Mouse (Mus musculus) adrenal gland, adult 10 weeks (tissue): ENCODE measurements around the gene Vmn1r68. TPM values are rescaled to one million over a fixed set of nuclear protein-coding genes. Genes with fewer than 3 reads are reported as not detected.

Source experiments
- polyA plus RNA-seq: library from polyadenylated mRNA; stranded (reverse); fragments of 350-450 nt; fragmentation: Illumina TruSeq; extraction: RNeasy Lipid Tissue Mini Kit (QIAGEN cat#74804); gene quantifications from one replicate; pipeline ENCODE4 v1.2.3, GENCODE M21; 2014; ENCODE audit warnings: low read depth, low replicate concordance

Gene Vmn1r68
- polyA plus RNA-seq: not detected

DNA sequence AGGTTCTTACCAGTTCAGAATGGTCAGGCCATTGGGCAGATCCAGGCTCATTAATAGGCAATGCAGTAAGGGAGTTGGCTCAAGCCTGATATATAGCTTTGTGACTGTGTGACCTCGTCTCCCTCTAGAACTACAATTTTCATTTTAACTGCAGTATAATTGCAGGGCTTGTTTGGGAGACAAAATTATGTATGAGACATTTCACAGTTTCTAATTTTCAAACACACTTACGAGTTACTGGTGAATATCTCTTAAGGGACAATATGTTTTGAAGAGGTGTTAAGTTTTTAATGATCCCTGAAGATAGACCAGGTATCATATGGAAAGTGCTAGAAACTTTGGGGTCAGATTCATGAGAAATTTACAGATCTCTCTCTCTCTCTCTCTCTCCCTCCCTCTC is at the start of gene Vmn1r68:
Gene Vmn1r68, minus strand, starts transcription at position 101 of the 400 bp plus-strand sequence.

DNA sequence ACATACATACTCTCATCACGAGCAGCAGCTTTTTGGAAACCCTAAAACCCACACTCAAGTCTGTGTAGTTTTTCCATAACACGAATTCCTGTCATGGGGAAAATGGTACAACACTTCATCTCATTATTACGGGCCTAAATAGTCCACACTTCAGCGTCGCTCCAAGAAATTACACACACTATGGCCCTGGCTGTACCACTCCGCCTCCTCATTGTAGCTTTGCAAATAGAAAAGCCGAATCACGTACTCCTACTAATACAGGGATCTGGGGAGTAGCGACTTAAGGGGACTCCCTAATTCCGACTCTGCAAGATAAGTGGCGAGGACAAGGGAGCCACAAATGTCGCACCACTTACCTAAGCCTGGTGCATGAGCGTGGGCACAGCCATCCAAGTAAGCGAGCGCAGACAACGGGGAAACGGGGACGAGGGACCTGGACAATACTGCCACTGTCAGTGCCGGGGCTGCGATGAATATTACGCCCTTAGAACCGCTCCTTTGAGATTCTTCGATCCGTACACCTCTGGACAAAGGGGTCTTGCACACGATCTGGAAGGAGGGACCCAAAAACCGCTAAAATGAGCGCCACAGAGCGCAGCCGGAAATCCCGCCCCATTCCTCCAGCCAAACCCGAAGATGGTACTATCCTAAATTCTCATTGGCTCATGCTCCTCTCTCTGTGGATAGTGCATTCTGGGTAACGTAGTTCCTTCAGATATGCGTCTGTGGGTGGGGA is 63.3 kb downstream of the Vmn1r68 start, which contains the start of gene Zik1:
Gene Zik1, minus strand, starts transcription at position 609 of the 736 bp plus-strand sequence.

Other genes with a start within 250 kb of the Vmn1r68 start
- gene Vmn1r67, start 115.2 kb downstream of the Vmn1r68 start, polyA plus RNA-seq: not detected
- 5.8 TPM for gene Zik1, start 63.1 kb downstream of the Vmn1r68 start, polyA plus RNA-seq
- gene Vmn1r69, start 55.2 kb upstream of the Vmn1r68 start, polyA plus RNA-seq: not detected
- gene Vmn1r70, start 73.0 kb upstream of the Vmn1r68 start, polyA plus RNA-seq: not detected
- gene Nlrp4b, start 129.3 kb upstream of the Vmn1r68 start, polyA plus RNA-seq: not detected
- gene Vmn1r71, start 195.9 kb upstream of the Vmn1r68 start, polyA plus RNA-seq: not detected